Mouse (Mus musculus): ENCODE data around the gene Tbcb.

The Tbcb gene

GRCm38 (mm10) chr7:30231669-30232454 is at the start of gene Tbcb, which contains the start of gene Polr2i:
TSS of gene Tbcb (minus strand) at chr7:30232272.
TSS of gene Polr2i (plus strand) at chr7:30231948.
- in situ Hi-C loops (cut with MboI, MseI): no loop called here

GRCm38 (mm10) chr7:30281522-30281921 is 49.5 kb upstream of the Tbcb start:
- in situ Hi-C loops (cut with MboI, MseI): no loop called here

- in situ Hi-C loops (cut with MboI, MseI): no loop called here
Measured at GRCm38 (mm10) chr7:30280670-30281138, 48.6 kb upstream of the Tbcb start.

GRCm38 (mm10) chr7:30279951-30280669 is 48.0 kb upstream of the Tbcb start, which contains the start of the genes Thap8 and Wdr62:
TSS of gene Thap8 (plus strand) at chr7:30280094.
TSS of gene Wdr62 (minus strand) at chr7:30280419.
- in situ Hi-C loops (cut with MboI, MseI): loop anchor here in 1 of 2 experiments (5.0 kb wide), 1 partner anchor 43 kb away; the partner anchor contains the start of gene Ovol3

- in situ Hi-C loops (cut with MboI, MseI): loop anchor here in 1 of 2 experiments (5.0 kb wide), 1 partner anchor 42 kb away; the partner anchor contains the start of gene Ovol3
Measured at GRCm38 (mm10) chr7:30279536-30279935, 47.5 kb upstream of the Tbcb start.

GRCm38 (mm10) chr7:30278911-30279310 is 46.8 kb upstream of the Tbcb start:
- in situ Hi-C loops (cut with MboI, MseI): loop anchor here in 1 of 2 experiments (5.0 kb wide), 1 partner anchor 42 kb away; the partner anchor contains the start of gene Ovol3

- in situ Hi-C loops (cut with MboI, MseI): no loop called here
Measured at GRCm38 (mm10) chr7:30274383-30274782, 42.3 kb upstream of the Tbcb start.

- in situ Hi-C loops (cut with MboI, MseI): no loop called here
Measured at GRCm38 (mm10) chr7:30269641-30270040, 37.6 kb upstream of the Tbcb start.

- in situ Hi-C loops (cut with MboI, MseI): no loop called here
Measured at GRCm38 (mm10) chr7:30266780-30267179, 34.7 kb upstream of the Tbcb start.

- in situ Hi-C loops (cut with MboI, MseI): no loop called here
Measured at GRCm38 (mm10) chr7:30265935-30266334, 33.9 kb upstream of the Tbcb start.

GRCm38 (mm10) chr7:30265531-30265930 is 33.5 kb upstream of the Tbcb start:
- in situ Hi-C loops (cut with MboI, MseI): no loop called here

GRCm38 (mm10) chr7:30265041-30265440 is 33.0 kb upstream of the Tbcb start:
- in situ Hi-C loops (cut with MboI, MseI): no loop called here

GRCm38 (mm10) chr7:30251956-30252954 is 20.2 kb upstream of the Tbcb start:
- in situ Hi-C loops (cut with MboI, MseI): no loop called here

- in situ Hi-C loops (cut with MboI, MseI): loop anchor here in 1 of 2 experiments (5.0 kb wide), 1 partner anchor 40 kb away; no protein-coding TSS in a partner anchor
Measured at GRCm38 (mm10) chr7:30237374-30237773, 5.3 kb upstream of the Tbcb start.

GRCm38 (mm10) chr7:30235625-30236024 is 3.6 kb upstream of the Tbcb start, which contains the start of gene Ovol3:
TSS of gene Ovol3 (minus strand) at chr7:30235725.
- in situ Hi-C loops (cut with MboI, MseI): loop anchor here in 1 of 2 experiments (5.0 kb wide), 1 partner anchor 42 kb away; no protein-coding TSS in a partner anchor

- in situ Hi-C loops (cut with MboI, MseI): loop anchor here in 1 of 2 experiments (5.0 kb wide), 1 partner anchor 42 kb away; no protein-coding TSS in a partner anchor
Measured at GRCm38 (mm10) chr7:30235091-30235490, 3.0 kb upstream of the Tbcb start.

GRCm38 (mm10) chr7:30234276-30234858 is 2.3 kb upstream of the Tbcb start:
- in situ Hi-C loops (cut with MboI, MseI): no loop called here

- in situ Hi-C loops (cut with MboI, MseI): no loop called here
Measured at GRCm38 (mm10) chr7:30233387-30233786, 1.3 kb upstream of the Tbcb start.

GRCm38 (mm10) chr7:30232631-30233148 is 618 bp upstream of the Tbcb start:
- in situ Hi-C loops (cut with MboI, MseI): no loop called here

GRCm38 (mm10) chr7:30231328-30231668 is 774 bp downstream of the Tbcb start:
- in situ Hi-C loops (cut with MboI, MseI): no loop called here

All from T-helper 17 cell (primary cell).